ENCODE assay signal across 10 mouse cellular contexts in genomic region chr11:116532262-116532809, GRCm38 (mm10). TPM values are rescaled to one million over a fixed set of nuclear protein-coding genes. Genes with fewer than 3 reads are reported as not detected.
A peak's percentile ranks its signal among the peaks of the same experiment; 100 is the strongest.
DNase-seq lines count a peak whose midpoint lies in the region; ATAC-seq and TF ChIP-seq lines count a peak whose summit lies in the region.
"Had no signal": no experiment of that assay in that cellular context is flagged by ENCODE, and none has a peak within 500 bp of the region (broad histone marks: within the 10 kb centered on the region; RNA-seq: fewer than 3 reads in every experiment).

No protein-coding gene starts in this region.

- WGBS in embryonic facial prominence, embryonic 15.5 days: 0% methylated on average over 30 of the region's 30 CpGs
- under 1% methylated on average over 30 of the region's 30 CpGs for WGBS in hindbrain, embryonic 16.5 days
- WGBS in liver, embryonic 15.5 days (ENCODE audit: insufficient replicate concordance): 1% methylated on average over 30 of the region's 30 CpGs
- WGBS in neural tube, embryonic 15.5 days: under 1% methylated on average over 30 of the region's 30 CpGs

- peak overlapping the region; percentile 42 for H3K9ac ChIP-seq in embryonic facial prominence, embryonic 15.5 days
- peak overlapping the region; percentile 60 for H3K9ac ChIP-seq in hindbrain, embryonic 16.5 days (ENCODE audit: low read depth, low read length)
- peak overlapping the region; percentile 95 for H3K9ac ChIP-seq in liver, embryonic 15.5 days
- peak overlapping the region; percentile 44 for H3K9ac ChIP-seq in neural tube, embryonic 15.5 days (replicated peaks)

- no peak for TF ChIP-seq CTCF in layer of hippocampus, adult 2 months (conservative IDR thresholded peaks at IDR 0.05)

- H3K4me1 ChIP-seq in embryonic facial prominence, embryonic 15.5 days: peaks cover 42% of the 10 kb centered on the region
- peaks cover 34% of the 10 kb centered on the region for H3K4me1 ChIP-seq in hindbrain, embryonic 16.5 days (ENCODE audit: control insufficient read depth, insufficient read depth, low read depth, low read length)
- H3K4me1 ChIP-seq in liver, embryonic 15.5 days (replicated peaks): peaks cover 77% of the 10 kb centered on the region
- peaks cover 41% of the 10 kb centered on the region for H3K4me1 ChIP-seq in neural tube, embryonic 15.5 days

- H3K4me3 ChIP-seq in layer of hippocampus, adult 2 months: peak overlapping the region; percentile 55
- peak overlapping the region; percentile 61 for H3K4me3 ChIP-seq in embryonic facial prominence, embryonic 15.5 days (replicated peaks)
- peak overlapping the region; percentile 50 for H3K4me3 ChIP-seq in hindbrain, embryonic 16.5 days (ENCODE audit: low read length)
- H3K4me3 ChIP-seq in liver, embryonic 15.5 days (replicated peaks): peak overlapping the region; percentile 76
- H3K4me3 ChIP-seq in neural tube, embryonic 15.5 days (replicated peaks): peak overlapping the region; percentile 45

- ATAC-seq in embryonic facial prominence, embryonic 15.5 days (ENCODE audit: insufficient number of reproducible peaks, low FRiP score, low TSS enrichment, low read depth): no peak
- no peak for ATAC-seq in hindbrain, embryonic 16.5 days
- ATAC-seq in liver, embryonic 15.5 days (ENCODE audit: insufficient read depth): no peak
- ATAC-seq in neural tube, embryonic 15.5 days (ENCODE audit: low FRiP score): no peak
- no peak for ATAC-seq in granulocyte monocyte progenitor cell, adult 5-6 weeks (replicated peaks; ENCODE audit: poor library complexity, severe bottlenecking)

- H3K36me3 ChIP-seq in embryonic facial prominence, embryonic 15.5 days: peaks cover 4% of the 10 kb centered on the region; the same call in 1 of the 2 replicates
- no peaks in the 10 kb centered on the region; the same call in 1 of the 2 replicates for H3K36me3 ChIP-seq in hindbrain, embryonic 16.5 days (ENCODE audit: control insufficient read depth, insufficient read depth, low read length)
- H3K36me3 ChIP-seq in liver, embryonic 15.5 days (replicated peaks): peaks cover 28% of the 10 kb centered on the region
- peaks cover 3% of the 10 kb centered on the region; the same call in 1 of the 2 replicates for H3K36me3 ChIP-seq in neural tube, embryonic 15.5 days

- DNase-seq in layer of hippocampus, adult 2 months (ENCODE audit: low spot score in 2 of 2): no peak
- no peak for DNase-seq in layer of hippocampus, postnatal 14 days (ENCODE audit: low spot score in 2 of 2)
- DNase-seq in cerebellum, adult 9-10 months: no peak

- no peaks in the 10 kb centered on the region for H3K9me3 ChIP-seq in embryonic facial prominence, embryonic 15.5 days (replicated peaks)
- no peaks in the 10 kb centered on the region for H3K9me3 ChIP-seq in hindbrain, embryonic 16.5 days (ENCODE audit: control insufficient read depth, low read length)
- no peaks in the 10 kb centered on the region for H3K9me3 ChIP-seq in liver, embryonic 15.5 days (replicated peaks)
- no peaks in the 10 kb centered on the region for H3K9me3 ChIP-seq in neural tube, embryonic 15.5 days (replicated peaks)

- no peak overlapping the region for H3K27ac ChIP-seq in layer of hippocampus, adult 2 months
- H3K27ac ChIP-seq in embryonic facial prominence, embryonic 15.5 days (replicated peaks): peak overlapping the region; percentile 76
- no peak overlapping the region; the same call in 1 of the 2 replicates for H3K27ac ChIP-seq in hindbrain, embryonic 16.5 days (ENCODE audit: low read depth, low read length)
- H3K27ac ChIP-seq in liver, embryonic 15.5 days (replicated peaks): peak overlapping the region; percentile 99
- H3K27ac ChIP-seq in neural tube, embryonic 15.5 days (replicated peaks): no peak overlapping the region

- peaks cover 44% of the 10 kb centered on the region for H3K27me3 ChIP-seq in embryonic facial prominence, embryonic 15.5 days
- peaks cover 36% of the 10 kb centered on the region for H3K27me3 ChIP-seq in hindbrain, embryonic 16.5 days (replicated peaks; ENCODE audit: control insufficient read depth, insufficient read depth, low read length)
- peaks cover 62% of the 10 kb centered on the region for H3K27me3 ChIP-seq in liver, embryonic 15.5 days
- H3K27me3 ChIP-seq in neural tube, embryonic 15.5 days (replicated peaks): peaks cover 57% of the 10 kb centered on the region

- peak overlapping the region; percentile 99 for H3K4me2 ChIP-seq in embryonic facial prominence, embryonic 15.5 days (replicated peaks)
- peak overlapping the region; percentile 93 for H3K4me2 ChIP-seq in hindbrain, embryonic 16.5 days (ENCODE audit: low read length)
- H3K4me2 ChIP-seq in liver, embryonic 15.5 days: peak overlapping the region; percentile 99
- peak overlapping the region; percentile 95 for H3K4me2 ChIP-seq in neural tube, embryonic 15.5 days

RNA-seq across cellular contexts. Expression of gene Sphk1, which starts 1.6 kb away (rescaled TPM):
- 1 to 10 TPM; 1.6 to 1.9 TPM for total RNA-seq in layer of hippocampus, adult 2 months (2021)
- total RNA-seq in layer of hippocampus, postnatal 14 days (2021): 1 to 10 TPM; 2.2 TPM
- polyA plus RNA-seq in embryonic facial prominence, embryonic 15.5 days (2015; fragmentation: Nextera tagmentation; extraction: Ambion mirVana): 12.3 and 12.5 TPM in 2 replicates
- 10.7 and 13.9 TPM in 2 replicates for polyA plus RNA-seq in hindbrain, embryonic 16.5 days (2015; fragmentation: Nextera tagmentation; extraction: Ambion mirVana)
- 28.8 and 32.7 TPM in 2 replicates for polyA plus RNA-seq in liver, embryonic 15.5 days (2015; fragmentation: Nextera tagmentation; extraction: Ambion mirVana)
- polyA plus RNA-seq in neural tube, embryonic 15.5 days (2015; fragmentation: Nextera tagmentation; extraction: Ambion mirVana): 2.8 and 4.5 TPM in 2 replicates
- not detected in 2 replicates for total RNA-seq in granulocyte monocyte progenitor cell, adult 5-6 weeks (2014; fragmentation: Nextera tagmentation)
- not detected in 2 replicates for total RNA-seq in granulocyte monocyte progenitor cell, adult 5-6 weeks (2017)
- total RNA-seq: neutrophil, adult 5-6 weeks had no signal

RNA-seq across cellular contexts. Expression of gene Prpsap1, which starts 38.3 kb away (rescaled TPM):
- total RNA-seq in layer of hippocampus, adult 2 months (2021): 10 to 100 TPM; 84.2 to 98.5 TPM
- 10 to 100 TPM; 86.1 to 90.6 TPM for total RNA-seq in layer of hippocampus, postnatal 14 days (2021)
- 154 and 161 TPM in 2 replicates for polyA plus RNA-seq in embryonic facial prominence, embryonic 15.5 days (2015; fragmentation: Nextera tagmentation; extraction: Ambion mirVana)
- 181 and 190 TPM in 2 replicates for polyA plus RNA-seq in hindbrain, embryonic 16.5 days (2015; fragmentation: Nextera tagmentation; extraction: Ambion mirVana)
- polyA plus RNA-seq in liver, embryonic 15.5 days (2015; fragmentation: Nextera tagmentation; extraction: Ambion mirVana): 45.1 and 49.0 TPM in 2 replicates
- 173 and 184 TPM in 2 replicates for polyA plus RNA-seq in neural tube, embryonic 15.5 days (2015; fragmentation: Nextera tagmentation; extraction: Ambion mirVana)
- total RNA-seq in granulocyte monocyte progenitor cell, adult 5-6 weeks (2014; fragmentation: Nextera tagmentation): 79.6 and 83.4 TPM in 2 replicates
- total RNA-seq in granulocyte monocyte progenitor cell, adult 5-6 weeks (2017): 26.0 and 53.2 TPM in 2 replicates

RNA-seq across cellular contexts. Expression of gene Ube2o, which starts 48.9 kb away (rescaled TPM):
- 100 to 1,000 TPM in 1 of 2 experiments, 10 to 100 TPM in 1; 93.7 to 101 TPM for total RNA-seq in layer of hippocampus, adult 2 months (2021)
- total RNA-seq in layer of hippocampus, postnatal 14 days (2021): 100 to 1,000 TPM; 104 to 108 TPM
- 14.2 and 14.6 TPM in 2 replicates for polyA plus RNA-seq in embryonic facial prominence, embryonic 15.5 days (2015; fragmentation: Nextera tagmentation; extraction: Ambion mirVana)
- 16.4 and 16.6 TPM in 2 replicates for polyA plus RNA-seq in hindbrain, embryonic 16.5 days (2015; fragmentation: Nextera tagmentation; extraction: Ambion mirVana)
- polyA plus RNA-seq in liver, embryonic 15.5 days (2015; fragmentation: Nextera tagmentation; extraction: Ambion mirVana): 38.1 and 51.7 TPM in 2 replicates
- 19.2 and 32.4 TPM in 2 replicates for polyA plus RNA-seq in neural tube, embryonic 15.5 days (2015; fragmentation: Nextera tagmentation; extraction: Ambion mirVana)
- 5.2 and 6.8 TPM in 2 replicates for total RNA-seq in granulocyte monocyte progenitor cell, adult 5-6 weeks (2014; fragmentation: Nextera tagmentation)
- 5.4 and 6.6 TPM in 2 replicates for total RNA-seq in granulocyte monocyte progenitor cell, adult 5-6 weeks (2017)

RNA-seq across cellular contexts. Expression of gene Aanat, which starts 53.9 kb away (rescaled TPM):
- 1 to 10 TPM in 1 of 2 experiments, under 1 TPM in 1; 0.27 to 1.2 TPM for total RNA-seq in layer of hippocampus, adult 2 months (2021)
- total RNA-seq in layer of hippocampus, postnatal 14 days (2021): under 1 TPM; 0.39 to 0.76 TPM
- polyA plus RNA-seq in embryonic facial prominence, embryonic 15.5 days (2015; fragmentation: Nextera tagmentation; extraction: Ambion mirVana): not detected in 2 replicates
- polyA plus RNA-seq in hindbrain, embryonic 16.5 days (2015; fragmentation: Nextera tagmentation; extraction: Ambion mirVana): 0.51 and 0.55 TPM in 2 replicates
- not detected in 2 replicates for polyA plus RNA-seq in liver, embryonic 15.5 days (2015; fragmentation: Nextera tagmentation; extraction: Ambion mirVana)
- polyA plus RNA-seq in neural tube, embryonic 15.5 days (2015; fragmentation: Nextera tagmentation; extraction: Ambion mirVana): 0.34 and 0.49 TPM in 2 replicates
- total RNA-seq in granulocyte monocyte progenitor cell, adult 5-6 weeks (2014; fragmentation: Nextera tagmentation): not detected in 2 replicates
- total RNA-seq in granulocyte monocyte progenitor cell, adult 5-6 weeks (2017): not detected in 2 replicates
- total RNA-seq: adrenal gland, postnatal 36 days; neutrophil, adult 5-6 weeks had no signal

Comparison
In these comparisons a context has a peak if more than half of its experiments do, and no peak if none do; other contexts are left out.
1. H3K27ac ChIP-seq: peak in embryonic facial prominence, embryonic 15.5 days (single experiment) and liver, embryonic 15.5 days (single experiment); none in layer of hippocampus, adult 2 months (single experiment), hindbrain, embryonic 16.5 days (single experiment) and neural tube, embryonic 15.5 days (single experiment).
2. H3K9ac ChIP-seq: peak in every context shown above with its lines; median percentile 95 in liver, embryonic 15.5 days; 60 in hindbrain, embryonic 16.5 days; 44 in neural tube, embryonic 15.5 days; 42 in embryonic facial prominence, embryonic 15.5 days.
3. Peak in every context shown above with its lines, with median percentiles within 50 percentile points of each other: H3K4me3 ChIP-seq and H3K4me2 ChIP-seq.